Mouse (Mus musculus) A20 (cell line): ENCODE measurements around the gene C1s1.
"Not testable (repeated sequence)": the region's sequence is repeated elsewhere in the genome, so short reads cannot be mapped to it uniquely, and the experiment has no call there.

Experiments
- DNase-seq: peaks from one replicate; pipeline ENCODE4 v3.0.0-alpha.2; 2011; ENCODE audit warnings: low read depth, low spot score

C1s1 gene

GRCm38 (mm10) chr6:124542284-124542683 lies at the start of gene C1s1:
Gene C1s1 (minus strand): TSS chr6:124542359.
- peak; percentile 24 for DNase-seq

GRCm38 (mm10) chr6:124588771-124589170 lies 46.6 kb upstream of the C1s1 start:
- no peak for DNase-seq

- DNase-seq: no peak
Observed at GRCm38 (mm10) chr6:124586266-124586665, 44.1 kb upstream of the C1s1 start.

- DNase-seq: no peak
Observed at GRCm38 (mm10) chr6:124585761-124586160, 43.6 kb upstream of the C1s1 start.

- DNase-seq: no peak
Observed at GRCm38 (mm10) chr6:124584935-124585334, 42.8 kb upstream of the C1s1 start.

- DNase-seq: no peak
Observed at GRCm38 (mm10) chr6:124582231-124582630, 40.1 kb upstream of the C1s1 start.

- DNase-seq: not testable (repeated sequence)
Observed at GRCm38 (mm10) chr6:124580155-124580554, 38.0 kb upstream of the C1s1 start.

GRCm38 (mm10) chr6:124575155-124575678 lies 33.1 kb upstream of the C1s1 start:
- DNase-seq: not testable (repeated sequence)

- DNase-seq: peak; percentile 54
Observed at GRCm38 (mm10) chr6:124570026-124570425, 27.9 kb upstream of the C1s1 start, which contains the start of gene C1rb. Gene C1rb (plus strand): TSS chr6:124570294.

- DNase-seq: not testable (repeated sequence)
Observed at GRCm38 (mm10) chr6:124561611-124562010, 19.5 kb upstream of the C1s1 start.

GRCm38 (mm10) chr6:124561156-124561555 lies 19.0 kb upstream of the C1s1 start:
- DNase-seq: not testable (repeated sequence)

GRCm38 (mm10) chr6:124555956-124556355 lies 13.8 kb upstream of the C1s1 start:
- DNase-seq: not testable (repeated sequence)

GRCm38 (mm10) chr6:124552766-124553165 lies 10.6 kb upstream of the C1s1 start:
- DNase-seq: no peak

- no peak for DNase-seq
Observed at GRCm38 (mm10) chr6:124549023-124549550, 6.9 kb upstream of the C1s1 start.

GRCm38 (mm10) chr6:124547979-124548378 lies 5.8 kb upstream of the C1s1 start:
- DNase-seq: not testable (repeated sequence)

- peak; percentile 15 for DNase-seq
Observed at GRCm38 (mm10) chr6:124545425-124545824, 3.3 kb upstream of the C1s1 start.

- DNase-seq: no peak
Observed at GRCm38 (mm10) chr6:124544466-124544865, 2.3 kb upstream of the C1s1 start.

GRCm38 (mm10) chr6:124541176-124541575 lies 983 bp downstream of the C1s1 start:
- not testable (repeated sequence) for DNase-seq

GRCm38 (mm10) chr6:124536125-124536829 lies 5.9 kb downstream of the C1s1 start:
- DNase-seq: not testable (repeated sequence)

- DNase-seq: no peak
Observed at GRCm38 (mm10) chr6:124531077-124531476, 11.1 kb downstream of the C1s1 start.

GRCm38 (mm10) chr6:124527881-124528280 lies 14.3 kb downstream of the C1s1 start:
- no peak for DNase-seq

- DNase-seq: not testable (repeated sequence)
Observed at GRCm38 (mm10) chr6:124522082-124522481, 20.1 kb downstream of the C1s1 start.

- not testable (repeated sequence) for DNase-seq
Observed at GRCm38 (mm10) chr6:124517733-124518132, 24.4 kb downstream of the C1s1 start.
